Mouse (Mus musculus): ENCODE measurements at regions not wholly inside any gene's neighbourhood (a gene's known extent, or its start where the extent isn't known, plus 50 kb on each side); places are given as distances from the start of the nearest gene placed in this dataset.

DNA sequence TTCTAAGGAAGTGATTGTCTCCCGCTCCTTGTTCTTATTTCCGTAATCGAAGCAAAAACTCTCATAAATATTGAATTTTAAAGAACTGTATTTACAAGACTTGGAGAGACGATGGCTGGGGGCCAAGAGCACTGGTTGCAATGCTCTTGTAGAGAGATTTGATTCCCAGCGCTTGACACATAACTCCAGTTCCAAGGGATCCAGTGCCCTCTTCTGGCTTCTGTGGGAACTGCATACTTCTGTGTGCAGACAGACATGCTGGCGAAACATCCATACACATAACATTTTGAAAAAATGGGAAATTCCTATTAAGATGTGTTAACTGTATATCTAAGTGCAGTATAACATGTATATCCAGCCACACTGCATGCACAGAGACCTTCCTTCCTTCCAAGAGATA lies 266.3 kb downstream of the Pax3 start:
- 82% methylated on average over 6 of the region's 6 CpGs for whole genome bisulfite sequencing
- TF ChIP-seq POLR2A (IDR thresholded peaks at IDR 0.05; ENCODE audit: borderline replicate concordance, control insufficient read depth, low read depth, low read length) (no peak), CTCF (IDR thresholded peaks at IDR 0.05; ENCODE audit: control insufficient read depth, insufficient read depth, low read length) (no peak)
- H3K4me3 ChIP-seq (replicated peaks; ENCODE audit: control insufficient read depth, low read depth, low read length), result no peak overlapping the region
- H3K27ac ChIP-seq (ENCODE audit: control insufficient read depth, insufficient read depth, low read depth, low read length, poor library complexity), result no peak overlapping the region
- H3K4me1 ChIP-seq (ENCODE audit: control insufficient read depth, insufficient read depth, low read length), result no peaks in the 10 kb centered on the region

DNA sequence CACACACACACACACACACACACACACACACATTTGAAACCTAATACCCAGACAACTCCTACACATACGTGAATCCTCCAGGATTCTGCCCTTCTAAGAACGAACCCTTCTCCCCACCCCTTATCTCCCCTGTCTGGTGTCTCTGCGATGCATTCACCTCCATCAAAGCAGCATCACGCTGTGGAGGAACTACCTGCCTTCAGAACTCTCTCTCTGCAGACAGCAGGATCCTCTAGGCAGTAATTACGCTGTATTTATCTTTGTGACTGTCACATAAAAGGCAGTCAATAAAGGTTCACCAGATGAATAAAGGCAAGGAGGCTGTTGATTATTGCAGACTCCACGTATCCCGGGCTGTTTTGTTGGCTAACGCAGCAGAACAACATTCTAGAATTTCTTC lies 267.4 kb downstream of the Pax3 start:
- no peak overlapping the region for H3K4me3 ChIP-seq (replicated peaks; ENCODE audit: control insufficient read depth, low read depth, low read length)
- no peaks in the 10 kb centered on the region for H3K4me1 ChIP-seq (ENCODE audit: control insufficient read depth, insufficient read depth, low read length)
- 84% methylated on average over 8 of the region's 8 CpGs for WGBS
- TF ChIP-seq CTCF (IDR thresholded peaks at IDR 0.05; ENCODE audit: control insufficient read depth, insufficient read depth, low read length) (no peak), POLR2A (IDR thresholded peaks at IDR 0.05; ENCODE audit: borderline replicate concordance, control insufficient read depth, low read depth, low read length) (no peak)
- no peak overlapping the region for H3K27ac ChIP-seq (ENCODE audit: control insufficient read depth, insufficient read depth, low read depth, low read length, poor library complexity)

- H3K27ac ChIP-seq (ENCODE audit: control insufficient read depth, insufficient read depth, low read depth, low read length, poor library complexity), result no peak overlapping the region
- WGBS, result 85% methylated on average over 3 of the region's 3 CpGs
- H3K4me3 ChIP-seq (replicated peaks; ENCODE audit: control insufficient read depth, low read depth, low read length), result no peak overlapping the region
- TF ChIP-seq CTCF (IDR thresholded peaks at IDR 0.05; ENCODE audit: control insufficient read depth, insufficient read depth, low read length), result no peak
- TF ChIP-seq POLR2A (IDR thresholded peaks at IDR 0.05; ENCODE audit: borderline replicate concordance, control insufficient read depth, low read depth, low read length), result no peak
- no peaks in the 10 kb centered on the region for H3K4me1 ChIP-seq (ENCODE audit: control insufficient read depth, insufficient read depth, low read length)
Observed at GRCm38 (mm10) chr1:77926146-77926545, 270.8 kb downstream of the Pax3 start.

- TF ChIP-seq POLR2A (IDR thresholded peaks at IDR 0.05; ENCODE audit: borderline replicate concordance, control insufficient read depth, low read depth, low read length), result no peak
- no peak for TF ChIP-seq CTCF (IDR thresholded peaks at IDR 0.05; ENCODE audit: control insufficient read depth, insufficient read depth, low read length)
- Histone ChIP-seq H3K27ac (ENCODE audit: control insufficient read depth, insufficient read depth, low read depth, low read length, poor library complexity) (no peak overlapping the region), H3K4me3 (replicated peaks; ENCODE audit: control insufficient read depth, low read depth, low read length) (no peak overlapping the region), H3K4me1 (ENCODE audit: control insufficient read depth, insufficient read depth, low read length) (no peaks in the 10 kb centered on the region)
- WGBS, result 45% methylated on average over 5 of the region's 5 CpGs
Observed at GRCm38 (mm10) chr1:77896226-77896625, 300.7 kb downstream of the Pax3 start.

DNA sequence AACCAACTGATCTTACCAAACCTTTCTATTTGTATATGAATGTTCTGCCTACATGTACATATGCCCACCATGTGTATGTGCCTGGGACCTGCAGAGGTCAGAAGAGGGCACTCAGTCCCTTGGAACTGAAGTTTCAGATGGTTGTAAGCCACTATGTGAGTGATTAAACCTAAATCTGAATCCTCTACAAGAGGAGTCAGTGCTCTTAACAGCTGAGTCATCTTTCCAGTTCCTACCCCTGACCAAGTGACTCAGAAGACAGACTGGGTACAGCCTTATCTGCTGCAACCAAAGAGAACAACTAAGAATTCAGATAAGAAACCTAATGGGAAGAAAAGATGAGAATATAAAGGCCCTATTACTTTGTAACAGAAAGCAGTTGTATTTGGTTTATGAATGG lies 317.9 kb downstream of the Pax3 start:
- no peak for TF ChIP-seq POLR2A (IDR thresholded peaks at IDR 0.05; ENCODE audit: borderline replicate concordance, control insufficient read depth, low read depth, low read length)
- TF ChIP-seq CTCF (IDR thresholded peaks at IDR 0.05; ENCODE audit: control insufficient read depth, insufficient read depth, low read length), result no peak
- H3K4me3 ChIP-seq (replicated peaks; ENCODE audit: control insufficient read depth, low read depth, low read length), result no peak overlapping the region

GRCm38 (mm10) chr1:77870125-77870524 lies 326.8 kb downstream of the Pax3 start:
- TF ChIP-seq POLR2A (IDR thresholded peaks at IDR 0.05; ENCODE audit: borderline replicate concordance, control insufficient read depth, low read depth, low read length), result no peak
- no peak for TF ChIP-seq CTCF (IDR thresholded peaks at IDR 0.05; ENCODE audit: control insufficient read depth, insufficient read depth, low read length)
- no peak overlapping the region for H3K27ac ChIP-seq (ENCODE audit: control insufficient read depth, insufficient read depth, low read depth, low read length, poor library complexity)
- WGBS, result 32% methylated on average over 2 of the region's 2 CpGs

More for the DNA sequence above, 317.9 kb downstream of the Pax3 start:
- no peak overlapping the region for H3K27ac ChIP-seq (ENCODE audit: control insufficient read depth, insufficient read depth, low read depth, low read length, poor library complexity)
- H3K4me1 ChIP-seq (ENCODE audit: control insufficient read depth, insufficient read depth, low read length), result no peaks in the 10 kb centered on the region

DNA sequence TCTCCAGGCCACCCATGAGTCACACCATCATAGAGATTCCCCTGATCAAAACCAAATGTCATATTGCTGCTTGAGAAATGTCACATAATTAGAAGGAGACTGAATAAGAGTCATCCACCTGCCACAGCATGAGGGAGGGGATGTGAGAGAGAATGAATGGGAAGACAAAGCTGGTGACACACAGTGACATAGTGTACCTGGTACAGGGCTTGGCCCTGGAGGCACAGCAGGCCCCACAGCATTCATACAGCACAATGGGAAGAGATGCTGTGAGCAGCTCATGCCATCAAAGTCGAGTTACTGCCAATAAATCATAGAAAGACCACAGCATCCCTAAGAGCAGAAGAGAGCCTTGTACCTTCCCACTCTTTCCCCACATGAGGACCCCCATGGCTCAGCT lies 327.8 kb downstream of the Pax3 start:
- Histone ChIP-seq H3K4me3 (replicated peaks; ENCODE audit: control insufficient read depth, low read depth, low read length) (no peak overlapping the region), H3K4me1 (ENCODE audit: control insufficient read depth, insufficient read depth, low read length) (no peaks in the 10 kb centered on the region), H3K27ac (ENCODE audit: control insufficient read depth, insufficient read depth, low read depth, low read length, poor library complexity) (no peak overlapping the region)
- WGBS, result 38% methylated on average over 1 of the region's 1 CpGs
- TF ChIP-seq POLR2A (IDR thresholded peaks at IDR 0.05; ENCODE audit: borderline replicate concordance, control insufficient read depth, low read depth, low read length) (no peak), CTCF (IDR thresholded peaks at IDR 0.05; ENCODE audit: control insufficient read depth, insufficient read depth, low read length) (no peak)

More at GRCm38 (mm10) chr1:77870125-77870524, 326.8 kb downstream of the Pax3 start:
- Histone ChIP-seq H3K4me3 (replicated peaks; ENCODE audit: control insufficient read depth, low read depth, low read length) (no peak overlapping the region), H3K4me1 (ENCODE audit: control insufficient read depth, insufficient read depth, low read length) (no peaks in the 10 kb centered on the region)

GRCm38 (mm10) chr1:77859931-77860330 lies 337.0 kb downstream of the Pax3 start:
- 84% methylated on average over 9 of the region's 9 CpGs for WGBS
- TF ChIP-seq POLR2A (IDR thresholded peaks at IDR 0.05; ENCODE audit: borderline replicate concordance, control insufficient read depth, low read depth, low read length), result no peak
- no peak for TF ChIP-seq CTCF (IDR thresholded peaks at IDR 0.05; ENCODE audit: control insufficient read depth, insufficient read depth, low read length)
- Histone ChIP-seq H3K27ac (ENCODE audit: control insufficient read depth, insufficient read depth, low read depth, low read length, poor library complexity) (no peak overlapping the region), H3K4me1 (ENCODE audit: control insufficient read depth, insufficient read depth, low read length) (no peaks in the 10 kb centered on the region), H3K4me3 (replicated peaks; ENCODE audit: control insufficient read depth, low read depth, low read length) (no peak overlapping the region)

GRCm38 (mm10) chr1:77854366-77854765 lies 339.5 kb upstream of the Epha4 start:
- no peak for TF ChIP-seq CTCF (IDR thresholded peaks at IDR 0.05; ENCODE audit: control insufficient read depth, insufficient read depth, low read length)
- no peak for TF ChIP-seq POLR2A (IDR thresholded peaks at IDR 0.05; ENCODE audit: borderline replicate concordance, control insufficient read depth, low read depth, low read length)
- Histone ChIP-seq H3K4me1 (ENCODE audit: control insufficient read depth, insufficient read depth, low read length) (no peaks in the 10 kb centered on the region), H3K4me3 (replicated peaks; ENCODE audit: control insufficient read depth, low read depth, low read length) (no peak overlapping the region), H3K27ac (ENCODE audit: control insufficient read depth, insufficient read depth, low read depth, low read length, poor library complexity) (no peak overlapping the region)
- WGBS, result 80% methylated on average over 1 of the region's 1 CpGs
